21 mouse cellular contexts compared by ENCODE assay signal in genomic region chr12:84863196-84863595, GRCm38 (mm10). TPM values are rescaled to one million over a fixed set of nuclear protein-coding genes. Genes with fewer than 3 reads are reported as not detected.
A peak's percentile ranks its signal among the peaks of the same experiment; 100 is the strongest.
DNase-seq lines count a peak whose midpoint lies in the region; TF ChIP-seq lines count a peak whose summit lies in the region.
"Had no signal": no experiment of that assay in that cellular context is flagged by ENCODE, and none has a peak within 500 bp of the region (broad histone marks: within the 10 kb centered on the region; RNA-seq: fewer than 3 reads in every experiment).

No protein-coding gene starts in this region.

- intact Hi-C loops in left cerebral cortex, postnatal 36 days (cut with DNase I), result no loop called here

- peaks cover 23% of the 10 kb centered on the region for H3K4me1 ChIP-seq in embryonic fibroblast, embryonic 13.5 days (ENCODE audit: control insufficient read depth, insufficient read depth, low read length)
- H3K4me1 ChIP-seq: heart, embryonic 12.5 days; hindbrain, embryonic 15.5 days had no signal

- 0 out of 2 replicates have a peak overlapping the region, but pooled peaks have one; percentile 13 for H3K27ac ChIP-seq in embryonic fibroblast, embryonic 13.5 days (ENCODE audit: insufficient read depth, low read length)
- H3K27ac ChIP-seq: embryonic facial prominence, embryonic 10.5 days; forebrain, embryonic 10.5 days; gastrocnemius, adult 2 months; hindbrain, embryonic 10.5 days; hindbrain, embryonic 15.5 days had no signal

- no peak for TF ChIP-seq CTCF in embryonic fibroblast, embryonic 13.5 days (IDR thresholded peaks at IDR 0.05; ENCODE audit: borderline replicate concordance, insufficient read depth, low read length)

- TF ChIP-seq POLR2A in embryonic fibroblast, embryonic 13.5 days (IDR thresholded peaks at IDR 0.05; ENCODE audit: low read depth, low read length), result no peak

- DNase-seq in left cerebral cortex, adult 18-20 months (ENCODE audit: low spot score in 2 of 2), result peak; percentile 14 to 21
- no peak for DNase-seq in left cerebral cortex, postnatal 36 days (ENCODE audit: low spot score in 2 of 2)
- DNase-seq in brain, adult 2 months (ENCODE audit: low read depth, low spot score), result peak; percentile 75
- peak; percentile 23 to 30 for DNase-seq in layer of hippocampus, postnatal 36 days
- no peak for DNase-seq in cerebellum, postnatal 25 days
- no peak for DNase-seq in yolk sac, embryonic 10.5 days (ENCODE audit: low spot score)
- DNase-seq: adrenal gland, adult 2 months; adrenal gland, postnatal 36 days; cerebellum, adult 11 months; cerebellum, adult 8-10 months; gastrocnemius, adult 2 months; gastrocnemius, postnatal 25 days had no signal

- no peak overlapping the region for H3K4me3 ChIP-seq in embryonic fibroblast, embryonic 13.5 days (ENCODE audit: insufficient read depth, low read length)
- H3K4me3 ChIP-seq: embryonic facial prominence, embryonic 10.5 days; erythroblast, embryonic 14.5 days; forebrain, embryonic 10.5 days; gastrocnemius, adult 2 months; heart, embryonic 12.5 days; hindbrain, embryonic 10.5 days; hindbrain, embryonic 15.5 days had no signal

RNA-seq across cellular contexts. Expression of gene Ltbp2, which starts 13.1 kb away (rescaled TPM):
- under 1 TPM; 0.28 to 0.42 TPM for total RNA-seq in left cerebral cortex, adult 18-20 months (2021)
- under 1 TPM; 0.41 to 0.52 TPM for total RNA-seq in left cerebral cortex, postnatal 36 days (2021)
- polyA plus RNA-seq in embryonic fibroblast, embryonic 13.5 days (2011; ENCODE audit: insufficient read length, low read depth, missing spikeins), result 182 and 264 TPM in 2 replicates
- under 1 TPM; 0.40 to 0.55 TPM for total RNA-seq in layer of hippocampus, postnatal 36 days (2021)
- total RNA-seq: granulocyte monocyte progenitor cell, adult 5-6 weeks had no signal
- polyA plus RNA-seq: forebrain, embryonic 14.5 days had no signal

Comparison
In these comparisons a context has a peak if more than half of its experiments do, and no peak if none do; other contexts are left out.
1. DNase-seq: peak in left cerebral cortex, adult 18-20 months (2 of 2), brain, adult 2 months (single experiment) and layer of hippocampus, postnatal 36 days (2 of 2); none in left cerebral cortex, postnatal 36 days (0 of 2), cerebellum, postnatal 25 days (0 of 2) and yolk sac, embryonic 10.5 days (single experiment).